Mouse (Mus musculus) stomach, embryonic 14.5 days (tissue): ENCODE data around the gene Elmsan1. TPM values are rescaled to one million over a fixed set of nuclear protein-coding genes. Genes with fewer than 3 reads are reported as not detected.
A peak's percentile ranks its signal among the peaks of the same experiment; 100 is the strongest.

Experiments used
- ATAC-seq: fragments of 200-750 bp; cut with Nextera tagmentation; 2 replicates; pipeline ENCODE4 v1.8.0; 2017; ENCODE audit warnings: low read depth, moderate TSS enrichment; ENCODE audit not compliant: insufficient number of reproducible peaks, insufficient read depth, low FRiP score
- H3K27ac ChIP-seq: fragments of 300-500 bp; sonication (generic); 2 replicates; pipeline ENCODE4 v1.5.1; 2014; ENCODE audit warnings: mild to moderate bottlenecking, low read length, moderate library complexity, mixed read lengths
- H3K27me3 ChIP-seq: fragments of 300-500 bp; sonication (generic); 2 replicates; pipeline ENCODE4 v1.6.1; 2014; ENCODE audit warnings: low read length, control low read depth, mixed read lengths; ENCODE audit not compliant: control insufficient read depth, insufficient read depth
- H3K36me3 ChIP-seq: fragments of 300-500 bp; sonication (generic); 2 replicates; pipeline ENCODE4 v1.6.1; 2014; ENCODE audit warnings: mild to moderate bottlenecking, control low read depth, low read length, moderate library complexity, mixed read lengths; ENCODE audit not compliant: control insufficient read depth, insufficient read depth
- H3K4me1 ChIP-seq: fragments of 300-500 bp; sonication (generic); 2 replicates; pipeline ENCODE4 v1.6.1; 2014; ENCODE audit warnings: low read length, control low read depth, mixed read lengths; ENCODE audit not compliant: control insufficient read depth, insufficient read depth
- H3K4me2 ChIP-seq: fragments of 300-500 bp; sonication (generic); replicated peaks from 2 replicates; pipeline ENCODE4 v1.6.1; 2014; ENCODE audit warnings: low read depth, low read length, control low read depth
- H3K4me3 ChIP-seq: fragments of 300-500 bp; sonication (generic); 2 replicates; pipeline ENCODE4 v1.5.1; 2014; ENCODE audit warnings: low read depth, low read length, control low read depth
- H3K9ac ChIP-seq: fragments of 300-500 bp; sonication (generic); replicated peaks from 2 replicates; pipeline ENCODE4 v1.6.1; 2014; ENCODE audit warnings: low read depth, mild to moderate bottlenecking, control low read depth, low read length, moderate library complexity, mixed read lengths
- H3K9me3 ChIP-seq: fragments of 300-500 bp; sonication (generic); 2 replicates; pipeline ENCODE4 v1.6.1; 2016; ENCODE audit warnings: low read depth, low read length, control low read depth; ENCODE audit not compliant: control insufficient read depth
- WGBS: fragments of 180-500 bp; shearing (Covaris S2); extraction: QIAGEN DNeasy Blood & Tissue Kit; methylation state at CpG from one replicate; pipeline ENCODE4 v1.1.7; 2014; 5-methylcytosine and 5-hydroxymethylcytosine counted together
- polyA plus RNA-seq: library from polyadenylated mRNA; unstranded; fragments of >200 nt; fragmentation: Nextera tagmentation; extraction: Ambion mirVana; gene quantifications from 2 replicates; pipeline ENCODE4 v1.2.1, GENCODE M21; 2014

The Elmsan1 gene
- polyA plus RNA-seq, 1 experiment from 2014 or later = 10.2 TPM

GRCm38 (mm10) chr12:84128576-84128975 is 90.1 kb downstream of the Elmsan1 start:
- Histone ChIP-seq H3K27me3 (no peaks in the 10 kb centered on the region), H3K9me3 (no peaks in the 10 kb centered on the region), H3K4me3 (no peak overlapping the region), H3K27ac (no peak overlapping the region), H3K36me3 (no peaks in the 10 kb centered on the region; the same call in 1 of the 2 replicates), H3K9ac (no peak overlapping the region), H3K4me2 (no peak overlapping the region), H3K4me1 (no peaks in the 10 kb centered on the region)
- WGBS = 89% methylated on average over 6 of the region's 6 CpGs
- no peak for ATAC-seq

- ATAC-seq = no peak
- WGBS = 75% methylated on average over 2 of the region's 2 CpGs
- H3K9ac ChIP-seq = no peak overlapping the region
Observed at GRCm38 (mm10) chr12:84126899-84127298, 91.8 kb downstream of the Elmsan1 start.

GRCm38 (mm10) chr12:84125892-84126291 is 92.8 kb downstream of the Elmsan1 start:
- Histone ChIP-seq H3K36me3 (no peaks in the 10 kb centered on the region; the same call in 1 of the 2 replicates), H3K4me2 (no peak overlapping the region), H3K4me1 (no peaks in the 10 kb centered on the region), H3K9me3 (no peaks in the 10 kb centered on the region), H3K27me3 (no peaks in the 10 kb centered on the region), H3K27ac (no peak overlapping the region), H3K4me3 (no peak overlapping the region), H3K9ac (no peak overlapping the region)
- WGBS = 73% methylated on average over 12 of the region's 12 CpGs
- no peak for ATAC-seq

More at GRCm38 (mm10) chr12:84126899-84127298, 91.8 kb downstream of the Elmsan1 start:
- Histone ChIP-seq H3K4me2 (no peak overlapping the region), H3K9me3 (no peaks in the 10 kb centered on the region), H3K27me3 (no peaks in the 10 kb centered on the region), H3K36me3 (no peaks in the 10 kb centered on the region; the same call in 1 of the 2 replicates), H3K4me1 (no peaks in the 10 kb centered on the region), H3K4me3 (no peak overlapping the region), H3K27ac (no peak overlapping the region)

- Histone ChIP-seq H3K4me2 (no peak overlapping the region), H3K36me3 (no peaks in the 10 kb centered on the region), H3K4me1 (no peaks in the 10 kb centered on the region), H3K27ac (no peak overlapping the region), H3K9me3 (no peaks in the 10 kb centered on the region), H3K27me3 (no peaks in the 10 kb centered on the region), H3K9ac (no peak overlapping the region), H3K4me3 (no peak overlapping the region)
- ATAC-seq = no peak
- WGBS = 94% methylated on average over 5 of the region's 5 CpGs
Observed at GRCm38 (mm10) chr12:84119584-84119983, 99.1 kb downstream of the Elmsan1 start.

GRCm38 (mm10) chr12:84114153-84114994 is 104.3 kb downstream of the Elmsan1 start, which contains the start of gene Dnal1:
TSS of gene Dnal1 (plus strand) at chr12:84114366.
- H3K36me3 ChIP-seq = no peaks in the 10 kb centered on the region
- no peaks in the 10 kb centered on the region for H3K27me3 ChIP-seq
- peak within 1 kb of the TSS; percentile 15 for H3K9ac ChIP-seq
- H3K4me1 ChIP-seq = no peaks in the 10 kb centered on the region
- ATAC-seq = peak; percentile 97
- WGBS = 2% methylated on average over 31 of the region's 35 CpGs
- peak within 1 kb of the TSS; percentile 62 for H3K4me3 ChIP-seq
- H3K27ac ChIP-seq = no peak within 1 kb of the TSS
- no peaks in the 10 kb centered on the region for H3K9me3 ChIP-seq
- H3K4me2 ChIP-seq = peak within 1 kb of the TSS; percentile 39

- peak overlapping the region; percentile 62 for H3K4me3 ChIP-seq
- 41% methylated on average over 6 of the region's 6 CpGs for WGBS
- H3K36me3 ChIP-seq = no peaks in the 10 kb centered on the region
- H3K27ac ChIP-seq = no peak overlapping the region
- ATAC-seq = no peak
- no peaks in the 10 kb centered on the region for H3K4me1 ChIP-seq
- no peak overlapping the region for H3K9ac ChIP-seq
- H3K4me2 ChIP-seq = peak overlapping the region; percentile 39
- H3K9me3 ChIP-seq = no peaks in the 10 kb centered on the region
- no peaks in the 10 kb centered on the region for H3K27me3 ChIP-seq
Observed at GRCm38 (mm10) chr12:84113676-84114075, 105.0 kb downstream of the Elmsan1 start.

GRCm38 (mm10) chr12:84110814-84111213 is 107.9 kb downstream of the Elmsan1 start:
- H3K4me3 ChIP-seq = no peak overlapping the region
- no peak overlapping the region for H3K27ac ChIP-seq
- no peaks in the 10 kb centered on the region for H3K27me3 ChIP-seq
- H3K4me2 ChIP-seq = no peak overlapping the region
- 94% methylated on average over 4 of the region's 4 CpGs for WGBS
- no peak overlapping the region for H3K9ac ChIP-seq
- H3K36me3 ChIP-seq = no peaks in the 10 kb centered on the region
- H3K9me3 ChIP-seq = no peaks in the 10 kb centered on the region
- H3K4me1 ChIP-seq = no peaks in the 10 kb centered on the region
- no peak for ATAC-seq

- WGBS = 83% methylated on average over 1 of the region's 1 CpGs
- Histone ChIP-seq H3K9ac (no peak overlapping the region), H3K27ac (no peak overlapping the region), H3K4me1 (no peaks in the 10 kb centered on the region), H3K36me3 (no peaks in the 10 kb centered on the region), H3K4me2 (no peak overlapping the region), H3K27me3 (no peaks in the 10 kb centered on the region), H3K9me3 (no peaks in the 10 kb centered on the region), H3K4me3 (no peak overlapping the region)
- no peak for ATAC-seq
Observed at GRCm38 (mm10) chr12:84109924-84110323, 108.8 kb downstream of the Elmsan1 start.
